Mouse (Mus musculus) c-Kit-negative CD71-positive TER-119-positive erythroid progenitor cells, embryonic 14.5 days (primary cell): ENCODE data around the gene Olfr441.
"Not testable (repeated sequence)": the region's sequence is repeated elsewhere in the genome, so short reads cannot be mapped to it uniquely, and the experiment has no call there.

ENCODE experiments used
- DNase-seq: peaks from one replicate; pipeline ENCODE4 v3.0.0-alpha.2; 2013; ENCODE audit warnings: low read depth, low spot score

The Olfr441 gene

GRCm38 (mm10) chr6:43106069-43106468 is at the start of gene Olfr441:
Gene Olfr441 (plus strand): TSS chr6:43106369.
- DNase-seq: not testable (repeated sequence)

GRCm38 (mm10) chr6:43078750-43079149 is 27.4 kb upstream of the Olfr441 start:
- DNase-seq: no peak

- DNase-seq: not testable (repeated sequence)
These were observed 24.8 kb upstream of the Olfr441 start for GRCm38 (mm10) chr6:43081405-43081804.

GRCm38 (mm10) chr6:43146267-43146666 is 40.1 kb downstream of the Olfr441 start, which contains the start of gene Olfr237-ps1:
Gene Olfr237-ps1 (plus strand): TSS chr6:43146567.
- DNase-seq: not testable (repeated sequence)

- DNase-seq: no peak
These were observed 53.3 kb downstream of the Olfr441 start for GRCm38 (mm10) chr6:43159502-43159901.

- no peak for DNase-seq
These were observed 56.8 kb downstream of the Olfr441 start, which contains the start of gene Olfr437 for GRCm38 (mm10) chr6:43162982-43163381. Gene Olfr437 (plus strand): TSS chr6:43163282.

GRCm38 (mm10) chr6:43167246-43167645 is 61.1 kb downstream of the Olfr441 start:
- no peak for DNase-seq
